Mouse (Mus musculus) thymus, adult 2 months (tissue): ENCODE results near the gene Tas2r135.

Experiments used
- CTCF ChIP-seq: fragments of 200-500 bp; IDR thresholded peaks from 2 replicates; pipeline ENCODE4 v1.5.1; 2012; ENCODE audit warnings: mild to moderate bottlenecking, control low read depth, low read length, moderate library complexity, borderline replicate concordance; ENCODE audit not compliant: control insufficient read depth, poor library complexity, insufficient read depth; ENCODE audit errors: extremely low read depth
- POLR2A ChIP-seq: fragments of 200-500 bp; IDR thresholded peaks from 2 replicates; pipeline ENCODE4 v1.6.1; 2012; ENCODE audit warnings: mild to moderate bottlenecking, low read length, control low read depth, moderate library complexity; ENCODE audit not compliant: control insufficient read depth, poor library complexity, insufficient read depth; ENCODE audit errors: extremely low read depth

GRCm38 (mm10) chr6:42383360-42383759 is 21.9 kb upstream of the Tas2r135 start:
- TF ChIP-seq POLR2A = no peak
- no peak for TF ChIP-seq CTCF
